Mouse (Mus musculus) hindbrain, postnatal 0 days (tissue): ENCODE results near the gene Pdlim5. TPM values are rescaled to one million over a fixed set of nuclear protein-coding genes. Genes with fewer than 3 reads are reported as not detected.

Experiments
- ATAC-seq: fragments of 200-750 bp; cut with Nextera tagmentation; 2 replicates; pipeline ENCODE4 v1.8.0; 2017; ENCODE audit warnings: mild to moderate bottlenecking, moderate TSS enrichment, moderate library complexity
- DNase-seq: peaks from one replicate; pipeline ENCODE4 v3.0.0-alpha.2; 2015; ENCODE audit warnings: low spot score
- H3K27ac ChIP-seq: fragments of 300-500 bp; sonication (generic); 2 replicates; pipeline ENCODE4 v1.5.1; 2014; ENCODE audit warnings: mild to moderate bottlenecking
- H3K27me3 ChIP-seq: fragments of 300-500 bp; sonication (generic); 2 replicates; pipeline ENCODE4 v1.6.1; 2014; ENCODE audit warnings: low read length, mixed read lengths; ENCODE audit not compliant: insufficient read depth
- H3K36me3 ChIP-seq: fragments of 300-500 bp; sonication (generic); 2 replicates; pipeline ENCODE4 v1.6.1; 2014; ENCODE audit warnings: low read length, mixed read lengths; ENCODE audit not compliant: insufficient read depth
- H3K4me1 ChIP-seq: fragments of 300-500 bp; sonication (generic); 2 replicates; pipeline ENCODE4 v1.6.1; 2014; ENCODE audit warnings: antibody characterized with exemption, low read length, mixed read lengths; ENCODE audit not compliant: insufficient read depth
- H3K4me2 ChIP-seq: fragments of 300-500 bp; sonication (generic); 2 replicates; pipeline ENCODE4 v1.6.1; 2014; ENCODE audit warnings: low read depth, mild to moderate bottlenecking, low read length, moderate library complexity, mixed read lengths
- H3K4me3 ChIP-seq: fragments of 300-500 bp; sonication (generic); 2 replicates; pipeline ENCODE4 v1.5.1; 2014; ENCODE audit warnings: low read length
- H3K9ac ChIP-seq: fragments of 300-500 bp; sonication (generic); replicated peaks from 2 replicates; pipeline ENCODE4 v1.6.1; 2014; ENCODE audit warnings: mild to moderate bottlenecking, low read length, moderate library complexity, mixed read lengths
- H3K9me3 ChIP-seq: fragments of 300-500 bp; sonication (generic); 2 replicates; pipeline ENCODE4 v1.6.1; 2016; ENCODE audit warnings: low read length, mixed read lengths
- CTCF ChIP-seq: IDR thresholded peaks from 2 replicates; pipeline ENCODE4 v1.5.1; 2016; ENCODE audit warnings: antibody characterized with exemption, control low read depth, low read depth
- WGBS: fragments of 180-500 bp; shearing (Covaris S2); extraction: QIAGEN DNeasy Blood & Tissue Kit; methylation state at CpG from one replicate; pipeline ENCODE4 v1.1.7; 2014; 5-methylcytosine and 5-hydroxymethylcytosine counted together
- polyA plus RNA-seq: library from polyadenylated mRNA; unstranded; fragments of >200 nt; fragmentation: Nextera tagmentation; extraction: Ambion mirVana; gene quantifications from 2 replicates; pipeline ENCODE4 v1.2.1, GENCODE M21; 2015
- total RNA-seq: library from RNA; depleted of rRNA; stranded (reverse); fragments of >200 nt; gene quantifications from 2 replicates; pipeline ENCODE4 v1.2.3, GENCODE M21; 2014

The Pdlim5 gene
- total and polyA plus RNA-seq, 2 experiments from 2014 or later: 17.0 to 29.7 TPM

DNA sequence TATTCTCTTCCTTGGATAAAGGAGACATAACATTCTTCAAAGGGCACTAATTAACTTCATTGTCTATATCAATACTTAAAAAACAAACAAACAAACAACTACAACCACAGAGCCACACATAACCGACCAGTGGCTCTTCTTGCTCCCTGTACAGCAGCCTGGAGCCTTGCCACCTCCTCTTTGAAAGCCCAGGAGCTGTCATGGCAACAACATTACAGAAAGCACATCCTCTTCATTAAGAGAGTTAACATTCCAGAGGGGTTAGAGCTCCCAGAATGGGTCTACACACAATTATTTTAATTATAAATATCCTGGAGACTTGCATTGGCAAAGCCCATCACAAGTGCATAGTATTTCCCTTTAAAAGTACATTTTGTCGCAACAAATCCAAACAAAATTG, 84.4 kb downstream of the Pdlim5 start:
- no peak overlapping the region for H3K4me2 ChIP-seq
- DNase-seq (peak; percentile 72), ATAC-seq (peak; percentile 81)
- 33% methylated on average over 2 of the region's 2 CpGs for WGBS
- 0 out of 2 replicates have a peak, but pooled peaks cover 6% of the 10 kb centered on the region for H3K4me1 ChIP-seq
- no peaks in the 10 kb centered on the region for H3K36me3 ChIP-seq
- H3K9ac ChIP-seq: no peak overlapping the region
- TF ChIP-seq CTCF: no peak
- no peak overlapping the region for H3K4me3 ChIP-seq
- H3K27ac ChIP-seq: peak overlapping the region; percentile 64
- H3K9me3 ChIP-seq: no peaks in the 10 kb centered on the region
- no peaks in the 10 kb centered on the region for H3K27me3 ChIP-seq

DNA sequence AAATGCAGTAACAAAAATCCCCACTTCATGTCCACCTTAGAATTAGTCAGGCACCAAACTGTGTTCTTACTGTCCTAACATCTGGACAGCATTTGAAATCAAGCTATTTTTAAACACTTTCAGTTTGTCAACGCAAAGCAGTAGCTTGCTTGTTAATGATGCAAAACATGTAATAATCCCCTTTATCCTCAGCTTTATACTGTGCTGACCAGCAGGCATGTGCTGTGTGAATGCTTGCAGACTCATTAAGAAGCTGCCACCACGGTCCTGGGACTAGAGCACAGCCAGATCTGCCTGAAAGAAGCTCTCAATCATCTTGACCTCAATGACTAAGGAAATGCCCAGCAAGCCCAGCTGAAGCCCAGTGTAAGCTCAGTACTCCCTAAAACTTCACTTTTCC, 85.0 kb downstream of the Pdlim5 start:
- TF ChIP-seq CTCF: no peak
- Histone ChIP-seq H3K27me3 (no peaks in the 10 kb centered on the region), H3K27ac (peak overlapping the region; percentile 64; the same call in 1 of the 2 replicates), H3K36me3 (no peaks in the 10 kb centered on the region), H3K9me3 (no peaks in the 10 kb centered on the region), H3K9ac (no peak overlapping the region), H3K4me1 (0 out of 2 replicates have a peak, but pooled peaks cover 6% of the 10 kb centered on the region), H3K4me2 (peak overlapping the region; percentile 16), H3K4me3 (no peak overlapping the region)
- DNase-seq: peak; percentile 70
- ATAC-seq: peak; percentile 91
- WGBS: 7% methylated on average over 2 of the region's 2 CpGs

DNA sequence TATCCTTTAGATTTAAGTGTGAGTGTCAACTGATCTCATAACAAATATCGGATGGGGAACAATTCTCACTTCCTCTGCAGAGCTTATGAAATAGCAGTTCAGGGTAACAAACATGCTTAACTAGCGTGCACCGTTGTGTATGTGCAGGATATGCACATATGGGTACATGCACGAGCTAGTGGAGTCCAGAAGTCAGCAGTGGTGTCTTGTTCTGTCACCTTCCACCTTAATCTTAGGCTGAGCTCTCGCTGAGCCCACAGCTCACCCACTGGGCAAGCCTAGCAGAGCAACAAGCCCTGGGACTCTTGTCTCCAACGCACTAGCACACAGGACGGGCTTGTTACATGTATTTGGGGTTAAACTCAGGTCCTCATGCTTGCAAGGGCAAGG, 100.2 kb downstream of the Pdlim5 start:
- no peak overlapping the region for H3K4me2 ChIP-seq
- no peak overlapping the region for H3K4me3 ChIP-seq
- ATAC-seq: peak; percentile 45; the same call in 1 of the 2 replicates
- TF ChIP-seq CTCF: no peak
- no peaks in the 10 kb centered on the region for H3K27me3 ChIP-seq
- no peaks in the 10 kb centered on the region for H3K9me3 ChIP-seq
- no peak overlapping the region for H3K9ac ChIP-seq
- no peaks in the 10 kb centered on the region for H3K36me3 ChIP-seq
- no peak for DNase-seq
- 83% methylated on average over 7 of the region's 7 CpGs for WGBS
- H3K4me1 ChIP-seq: no peaks in the 10 kb centered on the region
- no peak overlapping the region for H3K27ac ChIP-seq

DNA sequence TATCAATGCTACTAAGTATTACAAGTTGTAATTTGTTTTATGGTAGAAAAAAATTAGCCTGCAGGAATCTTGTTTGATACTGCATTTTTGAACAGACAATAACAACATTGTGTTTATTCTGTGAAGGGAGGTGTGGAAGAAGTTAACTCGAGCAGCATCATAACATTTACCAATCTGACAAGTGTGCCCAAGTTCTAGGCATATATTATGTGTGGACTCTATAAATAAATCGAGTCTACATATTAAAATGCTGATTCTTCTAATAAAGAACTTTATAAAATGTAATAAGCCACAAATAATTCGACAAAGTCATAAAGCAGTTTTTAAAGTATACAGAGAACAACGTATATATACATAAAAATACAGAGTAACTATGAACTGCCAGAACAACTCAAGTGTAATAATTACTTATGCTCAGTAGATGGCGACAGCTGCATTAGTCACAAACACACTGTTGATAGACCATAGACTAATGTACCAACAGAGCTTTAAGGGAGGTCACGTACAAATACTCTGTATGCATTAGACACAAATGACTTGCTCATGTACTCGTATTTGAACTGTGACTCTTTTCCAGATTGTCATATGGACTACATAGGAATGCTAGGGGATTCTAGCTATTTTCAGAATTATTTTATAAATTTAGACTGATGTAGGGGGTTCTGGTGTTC, 100.7 kb downstream of the Pdlim5 start:
- no peak overlapping the region for H3K9ac ChIP-seq
- H3K4me3 ChIP-seq: no peak overlapping the region
- TF ChIP-seq CTCF: peak; percentile 87
- no peaks in the 10 kb centered on the region for H3K36me3 ChIP-seq
- ATAC-seq: peak; percentile 87
- H3K4me1 ChIP-seq: no peaks in the 10 kb centered on the region
- H3K4me2 ChIP-seq: no peak overlapping the region
- 18% methylated on average over 7 of the region's 7 CpGs for WGBS
- H3K27me3 ChIP-seq: no peaks in the 10 kb centered on the region
- H3K27ac ChIP-seq: no peak overlapping the region
- no peaks in the 10 kb centered on the region for H3K9me3 ChIP-seq
- peak; percentile 87 for DNase-seq

DNA sequence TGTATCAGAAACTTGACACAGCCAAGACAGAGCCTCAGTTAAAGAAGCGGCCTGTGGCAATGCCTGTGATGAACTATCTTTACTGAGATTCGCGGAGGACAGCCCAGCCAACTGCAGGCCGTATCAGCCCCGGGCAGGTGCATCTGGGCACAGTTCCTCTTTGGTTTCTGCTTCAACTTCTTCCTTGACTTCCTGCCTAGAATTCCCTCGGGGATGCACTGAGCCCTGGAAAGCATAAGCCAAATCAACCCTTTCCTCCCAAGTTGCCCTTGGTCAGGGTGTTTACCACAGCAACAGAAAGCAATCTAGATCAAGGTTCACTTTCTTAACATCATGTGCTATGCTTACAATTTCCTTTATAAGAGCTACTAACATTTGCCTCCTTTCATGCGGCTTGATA, 101.9 kb downstream of the Pdlim5 start:
- H3K9me3 ChIP-seq: no peaks in the 10 kb centered on the region
- ATAC-seq (no peak), DNase-seq (no peak)
- no peak for TF ChIP-seq CTCF
- no peak overlapping the region for H3K27ac ChIP-seq
- 83% methylated on average over 7 of the region's 7 CpGs for WGBS
- H3K4me1 ChIP-seq: no peaks in the 10 kb centered on the region
- no peak overlapping the region for H3K4me3 ChIP-seq
- H3K4me2 ChIP-seq: no peak overlapping the region
- H3K9ac ChIP-seq: no peak overlapping the region
- H3K27me3 ChIP-seq: no peaks in the 10 kb centered on the region
- no peaks in the 10 kb centered on the region for H3K36me3 ChIP-seq

DNA sequence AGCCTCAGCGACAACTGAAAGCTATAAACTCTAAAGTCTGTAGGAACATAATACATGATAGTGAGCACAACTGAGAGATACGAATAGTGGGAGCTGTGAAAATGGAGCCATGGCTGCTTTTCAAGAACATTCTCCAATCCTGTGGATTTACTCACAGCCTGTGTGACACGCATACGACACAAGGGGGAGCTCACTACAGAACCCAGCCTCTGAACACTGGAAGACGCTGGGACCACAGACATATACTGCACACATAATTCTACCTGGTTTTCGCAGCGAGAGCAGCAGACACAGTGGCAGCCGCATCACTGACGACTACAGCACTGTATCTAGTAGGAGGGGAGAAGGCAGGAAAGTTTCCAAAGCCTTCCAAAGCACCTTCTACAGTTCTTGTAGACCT, 112.8 kb downstream of the Pdlim5 start:
- no peaks in the 10 kb centered on the region for H3K4me1 ChIP-seq
- DNase-seq (peak; percentile 84), ATAC-seq (peak; percentile 92)
- no peak overlapping the region for H3K9ac ChIP-seq
- no peaks in the 10 kb centered on the region for H3K36me3 ChIP-seq
- H3K4me3 ChIP-seq: no peak overlapping the region
- peak; percentile 83 for TF ChIP-seq CTCF
- H3K4me2 ChIP-seq: peak overlapping the region; percentile 34
- no peak overlapping the region for H3K27ac ChIP-seq
- no peaks in the 10 kb centered on the region for H3K9me3 ChIP-seq
- H3K27me3 ChIP-seq: no peaks in the 10 kb centered on the region
- 35% methylated on average over 9 of the region's 9 CpGs for WGBS

DNA sequence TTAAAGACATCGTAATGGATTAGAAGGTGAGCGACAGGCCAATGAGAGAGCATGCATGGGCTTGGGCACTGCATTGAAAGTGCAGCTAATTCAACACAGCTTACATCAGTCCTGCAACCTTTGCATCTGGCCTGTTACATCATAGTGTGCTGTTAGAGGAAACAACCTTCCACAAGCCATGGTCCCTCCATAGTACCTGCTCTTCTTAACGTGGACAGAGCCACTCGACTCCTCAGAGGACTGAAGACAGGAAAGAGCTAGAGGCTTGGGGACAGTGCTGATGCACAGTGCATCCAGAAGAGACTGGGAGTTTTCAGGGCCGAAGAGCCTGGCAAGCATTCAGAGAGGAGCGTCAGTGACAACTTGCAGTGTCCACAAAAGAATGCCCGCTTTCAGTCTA, 113.8 kb downstream of the Pdlim5 start:
- TF ChIP-seq CTCF: no peak
- no peaks in the 10 kb centered on the region for H3K4me1 ChIP-seq
- no peak overlapping the region for H3K4me3 ChIP-seq
- H3K9ac ChIP-seq: no peak overlapping the region
- no peaks in the 10 kb centered on the region for H3K36me3 ChIP-seq
- H3K27ac ChIP-seq: no peak overlapping the region
- no peak for ATAC-seq
- peak; percentile 3 for DNase-seq
- 79% methylated on average over 7 of the region's 7 CpGs for WGBS
- H3K27me3 ChIP-seq: no peaks in the 10 kb centered on the region
- no peak overlapping the region for H3K4me2 ChIP-seq
- no peaks in the 10 kb centered on the region for H3K9me3 ChIP-seq
